ENCODE assay signal across 24 mouse cellular contexts in the genomic region with DNA sequence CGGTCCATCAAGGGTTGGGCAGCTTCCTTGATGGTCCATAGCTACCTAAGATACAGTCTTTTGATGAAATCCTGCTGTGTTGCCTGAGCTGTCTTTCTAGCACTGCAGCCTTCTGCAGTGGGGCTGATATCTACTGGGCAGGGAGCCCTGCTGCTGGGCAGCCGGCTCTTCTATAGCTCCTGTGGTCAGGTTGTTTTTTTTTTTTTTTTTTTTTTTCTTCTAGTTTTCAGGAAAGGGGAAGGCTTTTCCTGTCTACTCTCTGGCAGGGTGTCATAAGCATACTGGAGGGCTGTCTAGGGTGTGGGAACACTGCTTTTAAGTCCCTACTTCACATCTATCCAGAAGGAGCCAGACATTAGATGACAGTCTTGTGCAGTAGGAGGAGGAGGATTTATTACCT. TPM values are rescaled to one million over a fixed set of nuclear protein-coding genes. Genes with fewer than 3 reads are reported as not detected.
A peak's percentile ranks its signal among the peaks of the same experiment; 100 is the strongest.
DNase-seq lines count a peak whose midpoint lies in the region; ATAC-seq lines count a peak whose summit lies in the region.
"Had no signal": no experiment of that assay in that cellular context is flagged by ENCODE, and none has a peak within 500 bp of the region (broad histone marks: within the 10 kb centered on the region; RNA-seq: fewer than 3 reads in every experiment).

No protein-coding gene starts in this region.

- WGBS in heart, embryonic 13.5 days, result 40% methylated on average over 2 of the region's 2 CpGs
- WGBS in heart, embryonic 12.5 days, result 48% methylated on average over 2 of the region's 2 CpGs
- 45% methylated on average over 2 of the region's 2 CpGs for WGBS in liver, embryonic 12.5 days (ENCODE audit: insufficient replicate concordance)
- 50% methylated on average over 2 of the region's 2 CpGs for WGBS in liver, embryonic 13.5 days (ENCODE audit: insufficient replicate concordance)

- H3K27ac ChIP-seq in heart, embryonic 13.5 days (replicated peaks), result no peak overlapping the region
- no peak overlapping the region for H3K27ac ChIP-seq in heart, embryonic 12.5 days (ENCODE audit: poor library complexity, severe bottlenecking)
- H3K27ac ChIP-seq in liver, embryonic 12.5 days, result peak overlapping the region; percentile 84
- peak overlapping the region; percentile 81 for H3K27ac ChIP-seq in liver, embryonic 13.5 days
- H3K27ac ChIP-seq: embryonic facial prominence, embryonic 15.5 days; forebrain, embryonic 13.5 days; stomach, postnatal 0 days had no signal

- DNase-seq in liver, result no peak
- no peak for DNase-seq in liver, embryonic 13.5 days
- DNase-seq in frontal cortex, adult 2 months (ENCODE audit: extremely low spot score in 1 of 2, low spot score in 1 of 2), result no peak
- no peak for DNase-seq in lung, postnatal 4 days
- DNase-seq: adrenal gland, adult 2 months; cerebellum, adult 8-10 months; kidney, adult 11 months; layer of hippocampus, postnatal 36 days; lung, adult 18-20 months; lung, postnatal 14 days; retina, postnatal 1 day; right cerebral cortex, postnatal 4 days had no signal

- no peaks in the 10 kb centered on the region for H3K9me3 ChIP-seq in heart, embryonic 13.5 days
- H3K9me3 ChIP-seq in heart, embryonic 12.5 days (replicated peaks), result no peaks in the 10 kb centered on the region
- H3K9me3 ChIP-seq in liver, embryonic 12.5 days (replicated peaks), result no peaks in the 10 kb centered on the region
- H3K9me3 ChIP-seq in liver, embryonic 13.5 days (replicated peaks), result no peaks in the 10 kb centered on the region
- H3K9me3 ChIP-seq: embryonic facial prominence, embryonic 15.5 days; forebrain, embryonic 13.5 days had no signal

- H3K4me2 ChIP-seq in heart, embryonic 13.5 days, result no peak overlapping the region
- H3K4me2 ChIP-seq in heart, embryonic 12.5 days, result no peak overlapping the region
- peak overlapping the region; percentile 53 for H3K4me2 ChIP-seq in liver, embryonic 12.5 days
- no peak overlapping the region; the same call in 1 of the 2 replicates for H3K4me2 ChIP-seq in liver, embryonic 13.5 days
- H3K4me2 ChIP-seq: embryonic facial prominence, embryonic 15.5 days; forebrain, embryonic 13.5 days; midbrain, embryonic 11.5 days had no signal

- H3K4me1 ChIP-seq in heart, embryonic 13.5 days, result peaks cover 72% of the 10 kb centered on the region
- H3K4me1 ChIP-seq in heart, embryonic 12.5 days (replicated peaks), result peaks cover 51% of the 10 kb centered on the region
- H3K4me1 ChIP-seq in liver, embryonic 12.5 days, result peaks cover 83% of the 10 kb centered on the region
- H3K4me1 ChIP-seq in liver, embryonic 13.5 days (replicated peaks), result peaks cover 78% of the 10 kb centered on the region

- no peaks in the 10 kb centered on the region for H3K27me3 ChIP-seq in heart, embryonic 13.5 days (replicated peaks)
- no peaks in the 10 kb centered on the region for H3K27me3 ChIP-seq in heart, embryonic 12.5 days (replicated peaks)
- H3K27me3 ChIP-seq in liver, embryonic 12.5 days (replicated peaks), result no peaks in the 10 kb centered on the region
- no peaks in the 10 kb centered on the region for H3K27me3 ChIP-seq in liver, embryonic 13.5 days
- H3K27me3 ChIP-seq: embryonic facial prominence, embryonic 15.5 days; forebrain, embryonic 13.5 days had no signal

- ATAC-seq in heart, embryonic 13.5 days (ENCODE audit: extremely low read depth, insufficient number of reproducible peaks, low FRiP score, low TSS enrichment), result no peak
- no peak for ATAC-seq in heart, embryonic 12.5 days (ENCODE audit: insufficient number of reproducible peaks, low FRiP score)
- ATAC-seq in liver, embryonic 12.5 days, result peak; percentile 36; the same call in 1 of the 2 replicates
- no peak for ATAC-seq in liver, embryonic 13.5 days (ENCODE audit: low read depth)
- ATAC-seq: forebrain, embryonic 13.5 days had no signal

- no peak overlapping the region for H3K4me3 ChIP-seq in heart, embryonic 13.5 days
- no peak overlapping the region for H3K4me3 ChIP-seq in heart, embryonic 12.5 days
- no peak overlapping the region for H3K4me3 ChIP-seq in liver, embryonic 12.5 days
- H3K4me3 ChIP-seq in liver, embryonic 13.5 days (replicated peaks), result no peak overlapping the region
- H3K4me3 ChIP-seq: embryonic facial prominence, embryonic 15.5 days; forebrain, embryonic 13.5 days had no signal

- no peaks in the 10 kb centered on the region for H3K36me3 ChIP-seq in heart, embryonic 13.5 days
- no peaks in the 10 kb centered on the region for H3K36me3 ChIP-seq in heart, embryonic 12.5 days
- H3K36me3 ChIP-seq in liver, embryonic 12.5 days, result peaks cover 49% of the 10 kb centered on the region
- H3K36me3 ChIP-seq in liver, embryonic 13.5 days, result peaks cover 24% of the 10 kb centered on the region
- H3K36me3 ChIP-seq: embryonic facial prominence, embryonic 15.5 days had no signal

- H3K9ac ChIP-seq in heart, embryonic 13.5 days, result peak overlapping the region; percentile 47
- no peak overlapping the region for H3K9ac ChIP-seq in heart, embryonic 12.5 days
- peak overlapping the region; percentile 56; the same call in 1 of the 2 replicates for H3K9ac ChIP-seq in liver, embryonic 12.5 days
- H3K9ac ChIP-seq in liver, embryonic 13.5 days, result 0 out of 2 replicates have a peak overlapping the region, but pooled peaks have one; percentile 56
- H3K9ac ChIP-seq: embryonic facial prominence, embryonic 15.5 days; forebrain, embryonic 13.5 days had no signal

RNA-seq across cellular contexts. Expression of a gene that starts 24.5 kb away (rescaled TPM):
- polyA plus RNA-seq in heart, embryonic 13.5 days (2015; fragmentation: Nextera tagmentation; extraction: Ambion mirVana), result 15.3 and 15.9 TPM in 2 replicates
- 18.1 and 19.3 TPM in 2 replicates for polyA plus RNA-seq in heart, embryonic 12.5 days (2016; fragmentation: Nextera tagmentation; extraction: Ambion mirVana)
- polyA plus RNA-seq in liver, embryonic 12.5 days (2016; fragmentation: Nextera tagmentation; extraction: Ambion mirVana), result 53.4 and 53.5 TPM in 2 replicates
- polyA plus RNA-seq in liver, embryonic 13.5 days (2015; fragmentation: Nextera tagmentation; extraction: Ambion mirVana), result 37.9 and 45.0 TPM in 2 replicates
- polyA plus RNA-seq in frontal cortex, adult 2 months (2012; rRNA removed), result 79.7 and 81.5 TPM in 2 replicates
- polyA plus RNA-seq: C2C12 had no signal

RNA-seq across cellular contexts. Expression of a gene that starts 27.5 kb away (rescaled TPM):
- polyA plus RNA-seq in heart, embryonic 13.5 days (2015; fragmentation: Nextera tagmentation; extraction: Ambion mirVana), result not detected in 2 replicates
- not detected in 2 replicates for polyA plus RNA-seq in heart, embryonic 12.5 days (2016; fragmentation: Nextera tagmentation; extraction: Ambion mirVana)
- polyA plus RNA-seq in liver, embryonic 12.5 days (2016; fragmentation: Nextera tagmentation; extraction: Ambion mirVana), result not detected in 2 replicates
- not detected in 2 replicates for polyA plus RNA-seq in liver, embryonic 13.5 days (2015; fragmentation: Nextera tagmentation; extraction: Ambion mirVana)
- polyA plus RNA-seq in frontal cortex, adult 2 months (2012; rRNA removed), result 1.2 and 1.8 TPM in 2 replicates
- polyA plus RNA-seq: adrenal gland, adult 2 months; C2C12; embryonic facial prominence, embryonic 15.5 days; forebrain, embryonic 13.5 days; heart, embryonic 14.5 days; hindbrain, embryonic 11.5 days; kidney, embryonic 16.5 days; large intestine, adult 2 months; midbrain, embryonic 11.5 days; stomach, postnatal 0 days had no signal

Comparison
In these comparisons a context has a peak if more than half of its experiments do, and no peak if none do; other contexts are left out.
1. H3K27ac ChIP-seq: peak in liver, embryonic 12.5 days (single experiment) and liver, embryonic 13.5 days (single experiment); none in heart, embryonic 13.5 days (single experiment) and heart, embryonic 12.5 days (single experiment).